In genomic region chr9:32350332-32350731, GRCm38 (mm10) we compare ENCODE assay signal across 9 mouse cellular contexts. TPM values are rescaled to one million over a fixed set of nuclear protein-coding genes. Genes with fewer than 3 reads are reported as not detected.
DNase-seq lines count a peak whose midpoint lies in the region; ATAC-seq and TF ChIP-seq lines count a peak whose summit lies in the region.
"Had no signal": no experiment of that assay in that cellular context is flagged by ENCODE, and none has a peak within 500 bp of the region (broad histone marks: within the 10 kb centered on the region; RNA-seq: fewer than 3 reads in every experiment).

No protein-coding gene starts in this region.

- H3K4me1 ChIP-seq in neural tube, embryonic 15.5 days, result peaks cover 7% of the 10 kb centered on the region; the same call in 1 of the 2 replicates
- H3K4me1 ChIP-seq in forebrain, postnatal 0 days (ENCODE audit: insufficient read depth), result no peaks in the 10 kb centered on the region
- peaks cover 19% of the 10 kb centered on the region for H3K4me1 ChIP-seq in limb, embryonic 14.5 days (ENCODE audit: control insufficient read depth, insufficient read depth, low read length)

- H3K27me3 ChIP-seq in neural tube, embryonic 15.5 days (replicated peaks), result peaks cover 15% of the 10 kb centered on the region
- peaks cover 5% of the 10 kb centered on the region for H3K27me3 ChIP-seq in forebrain, postnatal 0 days (ENCODE audit: insufficient read depth, low read length)
- peaks cover 15% of the 10 kb centered on the region; the same call in 1 of the 2 replicates for H3K27me3 ChIP-seq in limb, embryonic 14.5 days (ENCODE audit: control insufficient read depth, insufficient read depth, low read length)

- peak; percentile 59 for DNase-seq in neural tube, embryonic 10.5 days (ENCODE audit: extremely low spot score, low spot score)
- DNase-seq in c-Kit-negative CD71-positive TER-119-positive erythroid progenitor cells, embryonic 14.5 days (ENCODE audit: low read depth, low spot score), result peak; percentile 19
- peak; percentile 87 for DNase-seq in forebrain, postnatal 0 days
- DNase-seq in kidney, adult 9 months, result peak; percentile 82
- DNase-seq in limb, embryonic 14.5 days (ENCODE audit: low spot score), result peak; percentile 71
- peak; percentile 87 to 91 for DNase-seq in right cerebral cortex, adult 2 months (ENCODE audit: low spot score in 2 of 2)
- peak; percentile 51 for DNase-seq in urinary bladder, postnatal 10 days (ENCODE audit: low spot score)

- H3K4me3 ChIP-seq in neural tube, embryonic 15.5 days (replicated peaks), result no peak overlapping the region
- no peak overlapping the region for H3K4me3 ChIP-seq in forebrain, postnatal 0 days (ENCODE audit: low read depth, low read length)
- H3K4me3 ChIP-seq in limb, embryonic 14.5 days (replicated peaks; ENCODE audit: low read length), result no peak overlapping the region
- H3K4me3 ChIP-seq: heart, embryonic 15.5 days had no signal

- TF ChIP-seq POLR2A in limb, embryonic 14.5 days (IDR thresholded peaks at IDR 0.05; ENCODE audit: borderline replicate concordance, extremely low read depth, insufficient read depth, insufficient read length), result no peak

- ATAC-seq in neural tube, embryonic 15.5 days (ENCODE audit: low FRiP score), result no peak
- ATAC-seq in forebrain, postnatal 0 days, result no peak; the same call in 1 of the 2 replicates
- ATAC-seq in limb, embryonic 14.5 days (ENCODE audit: low FRiP score, low read depth), result no peak

- H3K4me2 ChIP-seq in neural tube, embryonic 15.5 days, result no peak overlapping the region
- H3K4me2 ChIP-seq in forebrain, postnatal 0 days (ENCODE audit: low read depth), result no peak overlapping the region
- no peak overlapping the region for H3K4me2 ChIP-seq in limb, embryonic 14.5 days (replicated peaks; ENCODE audit: low read depth, low read length, severe bottlenecking)
- H3K4me2 ChIP-seq: heart, embryonic 15.5 days had no signal

- peak; percentile 87 for TF ChIP-seq CTCF in forebrain, postnatal 0 days (IDR thresholded peaks at IDR 0.05; ENCODE audit: low read depth)

- H3K27ac ChIP-seq in neural tube, embryonic 15.5 days (replicated peaks), result no peak overlapping the region
- H3K27ac ChIP-seq in forebrain, postnatal 0 days (ENCODE audit: low read depth, low read length), result no peak overlapping the region
- H3K27ac ChIP-seq in limb, embryonic 14.5 days (replicated peaks; ENCODE audit: low read depth, low read length), result no peak overlapping the region
- H3K27ac ChIP-seq: heart, embryonic 15.5 days had no signal

- H3K9me3 ChIP-seq in neural tube, embryonic 15.5 days (replicated peaks), result no peaks in the 10 kb centered on the region
- no peaks in the 10 kb centered on the region for H3K9me3 ChIP-seq in forebrain, postnatal 0 days (ENCODE audit: low read length)
- H3K9me3 ChIP-seq in limb, embryonic 14.5 days (ENCODE audit: control insufficient read depth, low read length), result no peaks in the 10 kb centered on the region
- H3K9me3 ChIP-seq: heart, embryonic 15.5 days had no signal

- no peak overlapping the region for H3K9ac ChIP-seq in neural tube, embryonic 15.5 days (replicated peaks)
- H3K9ac ChIP-seq in forebrain, postnatal 0 days, result no peak overlapping the region
- no peak overlapping the region for H3K9ac ChIP-seq in limb, embryonic 14.5 days (ENCODE audit: low read depth, low read length, severe bottlenecking)
- H3K9ac ChIP-seq: heart, embryonic 15.5 days had no signal

- H3K36me3 ChIP-seq in neural tube, embryonic 15.5 days, result no peaks in the 10 kb centered on the region
- no peaks in the 10 kb centered on the region for H3K36me3 ChIP-seq in forebrain, postnatal 0 days (ENCODE audit: insufficient read depth)
- H3K36me3 ChIP-seq in limb, embryonic 14.5 days (ENCODE audit: control insufficient read depth, insufficient read depth, low read length), result no peaks in the 10 kb centered on the region
- H3K36me3 ChIP-seq: heart, embryonic 15.5 days had no signal

- 4% methylated on average over 6 of the region's 6 CpGs for WGBS in neural tube, embryonic 15.5 days
- WGBS in forebrain, postnatal 0 days, result 5% methylated on average over 6 of the region's 6 CpGs
- WGBS in limb, embryonic 14.5 days, result 5% methylated on average over 6 of the region's 6 CpGs

RNA-seq across cellular contexts. Expression of gene Kcnj5, which starts 6.2 kb away (rescaled TPM):
- 0.19 and 0.22 TPM in 2 replicates for polyA plus RNA-seq in neural tube, embryonic 15.5 days (2015; fragmentation: Nextera tagmentation; extraction: Ambion mirVana)
- 1.2 and 2.8 TPM in 2 replicates for total RNA-seq in forebrain, postnatal 0 days (2014; rRNA removed)
- polyA plus RNA-seq in forebrain, postnatal 0 days (2015; fragmentation: Nextera tagmentation; extraction: Ambion mirVana), result 0.45 and 0.88 TPM in 2 replicates
- 0.04 and 0.06 TPM in 2 replicates for polyA plus RNA-seq in limb, embryonic 14.5 days (2012; rRNA removed)
- not detected in 2 replicates for polyA plus RNA-seq in limb, embryonic 14.5 days (2014; fragmentation: Nextera tagmentation; extraction: Ambion mirVana)

RNA-seq across cellular contexts. Expression of gene Kcnj1, which starts 22.0 kb away (rescaled TPM):
- not detected in 2 replicates for polyA plus RNA-seq in neural tube, embryonic 15.5 days (2015; fragmentation: Nextera tagmentation; extraction: Ambion mirVana)
- total RNA-seq in forebrain, postnatal 0 days (2014; rRNA removed), result not detected in 2 replicates
- polyA plus RNA-seq in forebrain, postnatal 0 days (2015; fragmentation: Nextera tagmentation; extraction: Ambion mirVana), result not detected in 2 replicates
- polyA plus RNA-seq in limb, embryonic 14.5 days (2012; rRNA removed), result not detected in 2 replicates
- not detected in 2 replicates for polyA plus RNA-seq in limb, embryonic 14.5 days (2014; fragmentation: Nextera tagmentation; extraction: Ambion mirVana)
- polyA plus RNA-seq: heart, embryonic 15.5 days had no signal

Comparison
In these comparisons a context has a peak if more than half of its experiments do, and no peak if none do; other contexts are left out.
1. DNase-seq: peak in every context shown above with its lines; median percentile 89 in right cerebral cortex, adult 2 months; 87 in forebrain, postnatal 0 days; 82 in kidney, adult 9 months; 71 in limb, embryonic 14.5 days; 59 in neural tube, embryonic 10.5 days; 51 in urinary bladder, postnatal 10 days; 19 in c-Kit-negative CD71-positive TER-119-positive erythroid progenitor cells, embryonic 14.5 days.